Mouse (Mus musculus): ENCODE data around the gene Lrmda.

DNA sequence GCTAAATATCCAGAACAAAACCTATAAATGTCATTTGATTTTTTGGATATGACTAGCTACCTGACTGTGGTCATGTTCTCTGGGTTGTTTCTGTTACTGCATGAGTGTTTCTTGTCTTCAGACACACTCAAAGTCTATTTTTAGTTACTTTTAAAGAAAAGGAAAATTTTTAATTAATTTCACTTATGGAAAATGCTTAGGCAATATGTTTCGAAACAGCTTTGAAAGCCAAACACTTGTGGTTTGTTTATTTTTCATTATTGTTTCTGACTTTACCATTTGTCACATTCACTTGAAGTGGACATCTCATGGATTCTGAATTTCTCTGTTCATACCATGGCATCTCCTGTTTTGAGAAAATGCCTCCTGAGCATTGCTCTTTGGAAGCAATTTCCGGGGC lies 582.8 kb downstream of the Lrmda start:
- TF ChIP-seq POLR2A (IDR thresholded peaks at IDR 0.05; ENCODE audit: control insufficient read depth, extremely low read depth, insufficient read depth, low read length, poor library complexity) = no peak
- no peak for TF ChIP-seq CTCF (IDR thresholded peaks at IDR 0.05; ENCODE audit: borderline replicate concordance, control insufficient read depth, extremely low read depth, insufficient read depth, low read length, poor library complexity)
